Mouse (Mus musculus): Measurements from ENCODE around the gene Zc3h6. TPM values are rescaled to one million over a fixed set of nuclear protein-coding genes. Genes with fewer than 3 reads are reported as not detected.

The Zc3h6 gene
- polyA plus RNA-seq, 1 experiment from 2014 or later, result 1.9 TPM

DNA sequence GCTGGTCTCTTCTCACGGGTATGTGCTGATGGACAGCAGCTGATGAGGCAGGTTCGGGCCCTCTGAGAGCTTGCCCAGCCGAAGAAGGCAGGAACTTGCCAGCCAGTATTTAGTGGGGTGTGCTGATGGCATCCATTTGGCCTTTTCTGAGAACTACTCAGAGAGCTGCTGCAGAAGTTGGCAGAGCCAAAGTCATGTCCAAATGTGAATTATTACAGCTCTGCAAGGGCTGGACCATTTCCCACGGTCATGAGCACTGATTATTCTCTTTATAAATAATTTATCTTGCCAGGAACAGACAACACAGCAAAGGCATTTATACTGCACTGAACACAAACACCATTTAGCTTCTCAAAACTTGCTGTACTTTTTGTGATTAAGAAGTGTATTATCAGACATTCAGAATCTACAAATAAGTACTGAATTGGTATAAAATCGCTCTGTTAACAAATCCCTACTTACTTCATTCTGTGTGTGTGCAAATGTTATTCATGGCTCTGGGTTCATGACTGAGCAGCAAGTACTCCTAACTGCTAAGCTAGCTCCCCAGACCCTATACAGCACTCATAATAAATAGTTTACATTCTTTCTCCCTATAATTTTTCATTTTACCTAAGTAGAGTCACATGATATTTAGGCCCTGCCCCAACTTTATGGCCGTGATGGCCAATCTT, 79.1 kb downstream of the Zc3h6 start:
- H3K27me3 ChIP-seq (ENCODE audit: poor library complexity, severe bottlenecking), result peaks cover 10% of the 10 kb centered on the region
- no peaks in the 10 kb centered on the region for H3K4me1 ChIP-seq
- WGBS, result 82% methylated on average over 6 of the region's 6 CpGs
- H3K27ac ChIP-seq, result no peak overlapping the region
- H3K9me3 ChIP-seq, result no peaks in the 10 kb centered on the region
- H3K4me3 ChIP-seq, result no peak overlapping the region
- DNase-seq (ENCODE audit: extremely low spot score, low spot score), result no peak
- no peaks in the 10 kb centered on the region for H3K36me3 ChIP-seq (replicated peaks)

DNA sequence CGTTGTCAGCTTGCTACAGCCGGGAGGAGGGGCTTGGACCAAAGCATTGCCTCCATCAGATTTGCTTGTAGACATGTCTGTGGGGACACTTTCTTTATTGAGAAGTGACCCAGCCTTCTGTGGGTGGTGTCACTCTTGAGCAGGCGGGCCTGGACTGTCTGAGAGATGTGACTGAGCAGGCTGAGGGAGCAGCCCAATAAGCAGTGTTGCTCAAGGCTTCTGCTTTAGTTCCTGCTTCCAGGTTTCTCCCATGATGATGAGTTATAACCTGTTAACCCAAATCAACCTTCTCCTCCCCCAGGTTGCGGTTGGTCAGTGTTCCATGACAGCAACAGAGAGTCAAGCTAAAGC, 79.6 kb downstream of the Zc3h6 start:
- WGBS, result 92% methylated on average over 4 of the region's 4 CpGs
- Histone ChIP-seq H3K27ac (no peak overlapping the region), H3K9me3 (no peaks in the 10 kb centered on the region), H3K4me1 (no peaks in the 10 kb centered on the region), H3K27me3 (ENCODE audit: poor library complexity, severe bottlenecking) (peaks cover 6% of the 10 kb centered on the region; the same call in 1 of the 2 replicates), H3K4me3 (no peak overlapping the region), H3K36me3 (replicated peaks) (no peaks in the 10 kb centered on the region)
- no peak for DNase-seq (ENCODE audit: extremely low spot score, low spot score)

DNA sequence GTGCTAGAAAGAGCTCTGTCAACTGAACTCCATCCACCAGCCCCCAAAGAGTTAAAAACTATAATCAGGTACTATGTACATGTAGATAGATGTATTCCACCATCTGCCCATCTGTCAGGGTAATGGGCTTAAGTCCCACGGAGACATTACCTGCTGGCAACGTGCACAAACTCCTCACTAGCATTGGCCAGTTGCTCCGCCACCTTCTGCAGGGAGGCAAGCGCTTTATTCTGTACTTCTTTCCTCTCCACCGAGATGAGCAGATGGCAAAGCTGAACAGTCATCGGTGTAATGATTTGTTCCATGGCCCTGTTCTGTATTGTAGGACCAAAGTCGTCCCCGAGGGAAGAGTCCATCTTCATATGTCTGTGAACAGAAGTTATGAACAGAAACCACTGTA, 80.6 kb downstream of the Zc3h6 start, which contains the start of gene Vinac1:
Vinac1 (minus strand) TSS at position 362 of the 400 bp plus-strand sequence.
- Histone ChIP-seq H3K27me3 (ENCODE audit: poor library complexity, severe bottlenecking) (no peaks in the 10 kb centered on the region), H3K27ac (no peak within 1 kb of the TSS)
- WGBS, result 78% methylated on average over 8 of the region's 8 CpGs

DNA sequence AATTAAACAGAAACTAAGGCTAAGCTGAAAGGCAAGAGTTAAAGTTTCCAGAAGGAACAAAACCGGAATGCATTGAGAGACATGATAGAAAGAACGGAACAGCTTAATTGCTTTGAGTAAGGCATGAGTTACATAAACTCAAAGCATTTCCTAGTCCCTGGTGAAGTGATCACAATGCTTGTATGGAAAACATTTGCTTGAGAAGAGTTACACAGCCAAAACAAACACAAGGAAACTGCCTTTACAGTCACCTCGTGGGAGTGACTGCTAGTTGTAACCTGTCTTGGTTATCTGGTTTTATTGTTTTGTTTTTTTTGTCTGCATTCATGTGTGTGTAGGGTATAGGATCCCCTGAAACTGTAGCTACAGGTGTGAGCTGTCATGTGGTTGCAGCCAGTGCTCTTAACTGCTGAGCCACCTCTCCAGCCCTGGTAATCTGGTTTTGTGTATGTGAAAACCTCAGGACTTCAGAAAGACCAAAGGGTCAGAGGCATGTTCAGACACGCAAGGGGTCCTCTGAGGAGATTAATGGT, 85.3 kb downstream of the Zc3h6 start:
- Histone ChIP-seq H3K4me3 (no peak overlapping the region), H3K4me1 (no peaks in the 10 kb centered on the region), H3K27ac (no peak overlapping the region), H3K27me3 (ENCODE audit: poor library complexity, severe bottlenecking) (no peaks in the 10 kb centered on the region), H3K36me3 (replicated peaks) (no peaks in the 10 kb centered on the region), H3K9me3 (peaks cover 8% of the 10 kb centered on the region; the same call in 1 of the 2 replicates)
- 86% methylated on average over 4 of the region's 4 CpGs for WGBS
- no peak for DNase-seq (ENCODE audit: extremely low spot score, low spot score)

More for the DNA sequence above, 80.6 kb downstream of the Zc3h6 start, which contains the start of gene Vinac1:
- no peaks in the 10 kb centered on the region for H3K36me3 ChIP-seq (replicated peaks)
- no peak for DNase-seq (ENCODE audit: extremely low spot score, low spot score)
- H3K9me3 ChIP-seq, result no peaks in the 10 kb centered on the region
- H3K4me3 ChIP-seq, result no peak within 1 kb of the TSS
- no peaks in the 10 kb centered on the region for H3K4me1 ChIP-seq

DNA sequence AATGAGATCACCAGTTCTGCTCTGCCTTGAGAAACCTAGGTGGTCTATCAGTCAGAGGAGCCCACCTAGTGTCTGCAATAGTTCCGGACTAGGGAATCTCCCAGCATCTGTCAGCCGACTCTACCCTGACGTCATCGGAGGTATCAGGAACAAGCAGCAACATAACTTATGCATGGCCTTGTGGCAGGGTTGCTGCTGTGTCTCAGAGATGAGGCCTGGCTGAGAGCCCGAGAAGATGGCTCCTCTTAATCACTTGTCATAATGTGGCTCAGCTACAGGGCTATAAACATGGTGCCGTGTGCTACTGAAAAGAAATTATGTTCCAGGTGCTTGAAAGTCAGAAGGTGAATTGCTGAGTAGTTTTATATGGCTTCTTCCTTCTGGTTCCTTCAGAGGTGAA, 88.5 kb downstream of the Zc3h6 start:
- peaks cover 19% of the 10 kb centered on the region for H3K9me3 ChIP-seq
- H3K4me3 ChIP-seq, result no peak overlapping the region
- no peaks in the 10 kb centered on the region for H3K36me3 ChIP-seq (replicated peaks)
- DNase-seq (ENCODE audit: extremely low spot score, low spot score), result no peak
- 92% methylated on average over 6 of the region's 6 CpGs for WGBS
- H3K4me1 ChIP-seq, result no peaks in the 10 kb centered on the region
- no peaks in the 10 kb centered on the region for H3K27me3 ChIP-seq (ENCODE audit: poor library complexity, severe bottlenecking)
- H3K27ac ChIP-seq, result no peak overlapping the region

DNA sequence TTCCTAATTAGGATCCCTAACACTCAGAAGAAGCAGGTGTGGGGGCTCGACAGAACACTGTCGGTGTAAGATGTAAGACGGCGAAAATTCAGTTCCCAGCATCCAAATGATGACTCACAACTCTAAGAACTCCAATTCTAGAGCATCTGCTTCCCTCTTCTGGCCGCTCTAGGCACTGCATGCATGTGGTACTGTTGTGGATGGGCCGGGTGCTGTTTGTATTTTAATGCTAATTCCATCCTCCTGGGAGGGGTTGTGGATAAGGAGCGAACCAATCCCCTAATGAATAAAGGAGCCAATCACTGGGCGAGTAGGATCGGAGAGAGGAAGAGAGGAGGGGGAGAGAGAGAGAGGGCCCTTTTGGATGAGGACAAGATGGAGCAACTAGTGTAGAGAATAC, 89.4 kb downstream of the Zc3h6 start:
- 40% methylated on average over 9 of the region's 9 CpGs for WGBS
- Histone ChIP-seq H3K36me3 (replicated peaks) (no peaks in the 10 kb centered on the region), H3K9me3 (peaks cover 19% of the 10 kb centered on the region), H3K27me3 (ENCODE audit: poor library complexity, severe bottlenecking) (no peaks in the 10 kb centered on the region), H3K4me1 (no peaks in the 10 kb centered on the region), H3K4me3 (no peak overlapping the region), H3K27ac (no peak overlapping the region)
- no peak for DNase-seq (ENCODE audit: extremely low spot score, low spot score)

DNA sequence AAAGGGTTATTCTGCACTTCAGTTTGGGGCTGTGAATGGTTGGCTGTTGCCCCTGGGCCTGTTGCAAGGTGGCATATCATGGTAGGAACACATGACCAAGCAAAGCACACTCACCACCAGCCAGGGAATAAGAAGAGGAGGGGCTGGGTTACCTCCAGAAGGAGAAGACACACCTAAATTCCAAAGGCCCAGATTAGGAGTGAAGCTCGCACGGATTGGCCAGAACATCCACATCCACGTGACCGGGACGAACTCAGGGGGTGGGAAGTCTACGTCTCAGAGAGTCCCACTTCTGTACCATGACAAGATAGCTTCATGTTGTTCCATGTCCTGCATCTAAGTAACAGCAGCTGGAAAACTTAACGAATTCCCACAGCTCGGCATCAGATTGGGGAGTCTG, 90.1 kb downstream of the Zc3h6 start:
- H3K4me3 ChIP-seq, result no peak overlapping the region
- no peak overlapping the region for H3K27ac ChIP-seq
- H3K9me3 ChIP-seq, result peaks cover 19% of the 10 kb centered on the region
- 96% methylated on average over 8 of the region's 8 CpGs for WGBS
- no peaks in the 10 kb centered on the region for H3K4me1 ChIP-seq
- DNase-seq (ENCODE audit: extremely low spot score, low spot score), result no peak
- H3K36me3 ChIP-seq (replicated peaks), result no peaks in the 10 kb centered on the region
- no peaks in the 10 kb centered on the region for H3K27me3 ChIP-seq (ENCODE audit: poor library complexity, severe bottlenecking)

DNA sequence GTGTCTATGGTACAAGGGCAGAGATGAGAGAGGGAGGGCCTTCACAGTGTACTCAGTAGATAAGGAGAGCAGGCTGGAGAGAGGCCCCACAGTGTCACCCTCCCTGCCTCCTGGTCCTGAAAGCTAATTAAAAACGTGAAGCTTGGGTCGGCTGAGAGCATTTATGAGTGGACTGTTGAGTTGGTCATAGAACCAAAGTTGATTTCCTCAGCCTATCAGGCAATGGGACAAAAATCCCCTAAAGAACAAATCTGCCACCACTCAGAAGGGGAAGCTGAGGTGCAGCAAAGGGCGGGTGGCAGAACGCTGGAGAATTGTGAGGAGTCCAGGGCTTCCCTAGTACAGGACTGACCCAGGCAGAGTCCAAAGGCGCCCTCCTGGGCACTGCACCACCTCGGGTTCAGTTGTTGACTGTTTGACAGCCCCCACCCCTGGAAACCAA, 90.7 kb downstream of the Zc3h6 start:
- H3K36me3 ChIP-seq (replicated peaks), result no peaks in the 10 kb centered on the region
- no peak overlapping the region for H3K27ac ChIP-seq
- H3K27me3 ChIP-seq (ENCODE audit: poor library complexity, severe bottlenecking), result no peaks in the 10 kb centered on the region
- H3K9me3 ChIP-seq, result peaks cover 19% of the 10 kb centered on the region
- WGBS, result 88% methylated on average over 6 of the region's 6 CpGs
- H3K4me3 ChIP-seq, result no peak overlapping the region
- no peaks in the 10 kb centered on the region for H3K4me1 ChIP-seq
- no peak for DNase-seq (ENCODE audit: extremely low spot score, low spot score)

DNA sequence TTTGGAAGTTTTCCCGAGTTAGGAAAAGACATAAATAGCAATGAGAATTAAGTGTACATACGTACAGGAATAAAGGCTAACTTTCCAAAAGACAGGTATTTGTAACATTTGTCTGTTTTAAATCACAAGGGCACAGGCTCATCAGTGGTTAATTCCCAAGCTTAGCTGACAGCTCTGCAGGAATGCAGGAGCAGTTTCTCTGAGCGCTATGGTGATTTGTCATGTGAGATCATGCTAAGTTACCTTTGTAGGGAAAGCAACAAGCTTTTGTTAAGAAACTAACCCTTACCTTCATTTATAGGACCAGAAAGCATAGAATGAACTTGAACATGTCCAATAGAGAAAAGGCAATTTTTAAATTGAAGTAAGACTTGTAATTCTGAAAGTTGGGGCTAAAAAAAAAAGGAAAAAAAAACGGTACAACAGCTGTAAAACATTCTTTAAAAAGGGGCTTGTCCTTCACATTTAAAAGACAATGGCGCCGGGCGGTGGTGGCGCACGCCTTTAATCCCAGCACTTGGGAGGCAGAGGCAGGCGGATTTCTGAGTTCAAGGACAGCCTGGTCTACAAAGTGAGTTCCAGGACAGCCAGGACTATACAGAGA, 94.4 kb downstream of the Zc3h6 start:
- H3K4me1 ChIP-seq, result peaks cover 13% of the 10 kb centered on the region
- no peaks in the 10 kb centered on the region for H3K27me3 ChIP-seq (ENCODE audit: poor library complexity, severe bottlenecking)
- 84% methylated on average over 10 of the region's 10 CpGs for WGBS
- no peaks in the 10 kb centered on the region for H3K36me3 ChIP-seq (replicated peaks)
- DNase-seq (ENCODE audit: extremely low spot score, low spot score), result no peak
- peaks cover 13% of the 10 kb centered on the region for H3K9me3 ChIP-seq
- no peak overlapping the region for H3K27ac ChIP-seq
- H3K4me3 ChIP-seq, result no peak overlapping the region

DNA sequence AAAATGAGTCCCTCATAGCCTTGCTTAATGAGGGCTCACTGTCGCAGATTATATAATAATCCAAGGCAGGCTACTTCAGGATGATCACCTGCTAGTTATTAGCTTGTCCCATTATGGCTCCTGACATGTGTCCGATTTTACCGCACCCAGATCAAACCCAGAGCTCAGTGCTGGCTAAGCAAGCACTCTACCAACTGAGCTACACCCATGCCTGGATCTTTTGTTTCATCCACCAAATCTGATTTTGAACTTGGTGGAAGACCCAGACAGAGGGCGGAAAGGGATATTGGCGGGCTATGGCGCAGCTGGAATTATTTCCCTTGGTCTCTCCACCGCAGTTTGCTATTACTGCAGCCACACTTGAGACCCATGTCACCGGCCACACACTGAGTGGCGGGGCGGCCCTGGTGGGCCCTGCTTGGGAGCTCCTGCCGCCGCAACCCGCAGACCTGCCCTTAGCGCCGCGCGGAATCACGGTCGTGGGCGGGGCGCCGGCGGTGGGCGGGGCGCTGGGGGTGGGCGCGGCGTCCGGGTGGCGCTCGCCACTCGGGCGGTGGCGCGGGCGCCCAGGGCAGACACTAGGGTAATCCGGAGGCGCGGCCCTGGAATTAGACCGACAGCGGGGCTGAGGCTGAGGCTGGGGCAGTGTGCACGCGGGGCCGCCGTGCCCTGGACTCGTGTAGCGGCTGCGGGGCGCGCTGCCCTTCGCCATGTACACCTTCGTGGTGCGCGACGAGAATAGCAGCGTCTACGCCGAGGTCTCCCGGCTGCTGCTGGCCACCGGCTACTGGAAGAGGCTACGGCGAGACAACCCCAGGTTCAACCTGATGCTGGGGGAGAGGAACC, 98.5 kb downstream of the Zc3h6 start, which contains the start of gene Ttl:
Ttl (plus strand) TSS at position 506 of the 846 bp plus-strand sequence.
- Histone ChIP-seq H3K9me3 (peaks cover 6% of the 10 kb centered on the region; the same call in 1 of the 2 replicates), H3K36me3 (replicated peaks) (peaks cover 21% of the 10 kb centered on the region), H3K27me3 (ENCODE audit: poor library complexity, severe bottlenecking) (no peaks in the 10 kb centered on the region), H3K27ac (peak within 1 kb of the TSS; percentile 90), H3K4me1 (peaks cover 25% of the 10 kb centered on the region), H3K4me3 (peak within 1 kb of the TSS; percentile 90)
- peak; percentile 78 for DNase-seq (ENCODE audit: extremely low spot score, low spot score)
- 1% methylated on average over 62 of the region's 62 CpGs for WGBS

DNA sequence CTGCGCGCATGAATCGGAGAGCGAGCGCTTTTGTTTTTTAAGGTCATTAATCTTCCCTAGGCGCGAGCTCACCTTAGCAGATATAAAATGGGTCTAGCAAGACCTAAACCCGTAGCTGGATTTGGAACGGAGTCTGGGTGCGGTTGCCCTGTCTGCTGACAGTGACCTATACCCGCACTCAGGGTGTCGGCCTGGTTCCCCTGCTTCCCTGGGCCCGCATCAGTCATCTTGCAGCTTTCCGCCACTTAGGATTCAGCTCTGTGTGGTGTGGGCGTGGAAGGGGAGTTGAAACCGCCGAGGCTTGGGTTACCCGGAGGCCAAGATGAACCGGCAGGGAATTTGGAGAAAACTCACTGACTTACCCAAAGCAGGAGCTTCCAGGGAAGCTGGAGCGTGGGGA, 99.1 kb downstream of the Zc3h6 start:
- H3K27me3 ChIP-seq (ENCODE audit: poor library complexity, severe bottlenecking), result no peaks in the 10 kb centered on the region
- H3K36me3 ChIP-seq (replicated peaks), result peaks cover 21% of the 10 kb centered on the region
- H3K27ac ChIP-seq, result peak overlapping the region; percentile 90
- under 1% methylated on average over 20 of the region's 20 CpGs for WGBS
- H3K4me3 ChIP-seq, result peak overlapping the region; percentile 90
- peak; percentile 60 for DNase-seq (ENCODE audit: extremely low spot score, low spot score)
- H3K4me1 ChIP-seq, result peaks cover 25% of the 10 kb centered on the region
- peaks cover 6% of the 10 kb centered on the region; the same call in 1 of the 2 replicates for H3K9me3 ChIP-seq
